Mouse (Mus musculus) kidney, embryonic 14.5 days (tissue): ENCODE results near the gene Slc25a16. TPM values are rescaled to one million over a fixed set of nuclear protein-coding genes. Genes with fewer than 3 reads are reported as not detected.

Experiments
- polyA plus RNA-seq: library from polyadenylated mRNA; unstranded; fragments of >200 nt; fragmentation: Nextera tagmentation; extraction: Ambion mirVana; gene quantifications from 2 replicates; pipeline ENCODE4 v1.2.1, GENCODE M21; 2014

Slc25a16 gene
- polyA plus RNA-seq, 1 experiment from 2014 or later, result 16.0 TPM

Other genes starting within 250 kb of the Slc25a16 start
- 2.7 and 3.1 TPM in 2 replicates for gene Stox1, start 194.5 kb upstream of the Slc25a16 start, polyA plus RNA-seq
- gene Ccar1, start 128.3 kb upstream of the Slc25a16 start, polyA plus RNA-seq, result 121 and 178 TPM in 2 replicates
- 34.1 and 35.3 TPM in 2 replicates for gene Tet1, start 11.6 kb upstream of the Slc25a16 start, polyA plus RNA-seq
- 20.5 and 27.2 TPM in 2 replicates for gene Dna2, start 26.4 kb downstream of the Slc25a16 start, polyA plus RNA-seq
- gene Rufy2, start 59.6 kb downstream of the Slc25a16 start, polyA plus RNA-seq, result 19.7 and 28.4 TPM in 2 replicates
- 82.2 and 86.8 TPM in 2 replicates for gene Hnrnph3, start 103.6 kb downstream of the Slc25a16 start, polyA plus RNA-seq
- 1.9 and 2.7 TPM in 2 replicates for gene Pbld2, start 103.7 kb downstream of the Slc25a16 start, polyA plus RNA-seq
- 4.8 and 5.1 TPM in 2 replicates for gene Pbld1, start 139.5 kb downstream of the Slc25a16 start, polyA plus RNA-seq
- gene Atoh7, start 179.0 kb downstream of the Slc25a16 start, polyA plus RNA-seq, result 0.56 TPM in 1 of 2 replicates, not detected in the other